Mouse (Mus musculus) heart, postnatal 0 days (tissue): ENCODE results near the gene Abcg4.

Source experiments
- CTCF ChIP-seq: IDR thresholded peaks from 2 replicates; pipeline ENCODE4 v1.5.1; 2016; ENCODE audit warnings: antibody characterized with exemption, control low read depth, low read depth
- EP300 ChIP-seq: IDR thresholded peaks from 2 replicates; pipeline ENCODE4 v1.6.1; 2016; ENCODE audit warnings: antibody characterized with exemption, low read depth

DNA sequence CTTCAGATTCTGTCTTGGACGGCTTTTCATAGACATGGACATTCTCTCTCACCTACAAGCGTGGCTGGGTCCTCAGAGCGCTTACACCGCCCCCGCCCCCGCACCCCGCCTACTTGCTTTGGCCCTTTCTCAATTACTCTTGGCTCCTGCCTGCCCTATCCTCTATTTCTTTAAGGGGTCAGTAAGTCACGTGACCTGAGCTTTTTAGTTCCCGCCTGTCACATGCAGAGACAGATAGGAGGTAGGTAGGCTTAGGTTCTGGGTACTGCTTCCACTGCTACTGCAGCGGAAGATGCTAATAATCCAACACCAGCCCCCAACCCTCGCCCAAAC is 510 bp upstream of the Abcg4 start:
- TF ChIP-seq CTCF (no peak), EP300 (no peak)
